ENCODE assay signal across 18 mouse cellular contexts in genomic region chr4:125289709-125290108, GRCm38 (mm10).
DNase-seq lines count a peak whose midpoint lies in the region; ATAC-seq lines count a peak whose summit lies in the region.
"Had no signal": no experiment of that assay in that cellular context is flagged by ENCODE, and none has a peak within 500 bp of the region (broad histone marks: within the 10 kb centered on the region; RNA-seq: fewer than 3 reads in every experiment).

No protein-coding gene starts in this region.

- no peaks in the 10 kb centered on the region for H3K36me3 ChIP-seq in forebrain, embryonic 10.5 days (replicated peaks)
- no peaks in the 10 kb centered on the region for H3K36me3 ChIP-seq in forebrain, embryonic 11.5 days (ENCODE audit: control insufficient read depth, insufficient read depth, low read length)
- H3K36me3 ChIP-seq in midbrain, embryonic 15.5 days (replicated peaks) = no peaks in the 10 kb centered on the region
- H3K36me3 ChIP-seq in liver, embryonic 11.5 days (ENCODE audit: control insufficient read depth, insufficient read depth, low read length) = no peaks in the 10 kb centered on the region
- H3K36me3 ChIP-seq in heart, embryonic 10.5 days = no peaks in the 10 kb centered on the region
- H3K36me3 ChIP-seq: embryonic facial prominence, embryonic 12.5 days; intestine, embryonic 15.5 days; limb, embryonic 10.5 days; liver, embryonic 12.5 days; lung, embryonic 15.5 days had no signal

- DNase-seq in forebrain, embryonic 10.5 days (ENCODE audit: extremely low spot score, low spot score) = no peak
- no peak for DNase-seq in forebrain, embryonic 11.5 days (ENCODE audit: low spot score)
- DNase-seq in retina, embryonic 14.5 days (ENCODE audit: low spot score) = peak; percentile 30
- no peak for DNase-seq in retina, postnatal 1 day
- DNase-seq in liver, embryonic 11.5 days (ENCODE audit: low spot score) = no peak
- DNase-seq in cerebellum, postnatal 25 days = no peak
- DNase-seq in heart, embryonic 10.5 days (ENCODE audit: low spot score) = no peak
- DNase-seq: adrenal gland, postnatal 10 days; cerebellum, adult 18-20 months; heart, postnatal 4 days; thymus, postnatal 14 days had no signal

- ATAC-seq in forebrain, embryonic 11.5 days (replicated peaks; ENCODE audit: low FRiP score) = no peak
- ATAC-seq in midbrain, embryonic 15.5 days (replicated peaks) = no peak
- ATAC-seq in liver, embryonic 11.5 days (replicated peaks; ENCODE audit: low FRiP score) = no peak
- ATAC-seq: CD4-positive, CD25-positive, alpha-beta regulatory T cell, adult 4 months; intestine, embryonic 15.5 days; liver, embryonic 12.5 days had no signal

- WGBS in forebrain, embryonic 10.5 days = 22% methylated on average over 1 of the region's 1 CpGs
- 25% methylated on average over 1 of the region's 1 CpGs for WGBS in forebrain, embryonic 11.5 days
- 16% methylated on average over 1 of the region's 1 CpGs for WGBS in midbrain, embryonic 15.5 days
- WGBS in liver, embryonic 11.5 days = 4% methylated on average over 1 of the region's 1 CpGs
- 6% methylated on average over 1 of the region's 1 CpGs for WGBS in heart, embryonic 10.5 days

- peaks cover 16% of the 10 kb centered on the region for H3K4me1 ChIP-seq in forebrain, embryonic 10.5 days
- H3K4me1 ChIP-seq in forebrain, embryonic 11.5 days (replicated peaks; ENCODE audit: control insufficient read depth, insufficient read depth, low read length) = peaks cover 5% of the 10 kb centered on the region; the same call in 1 of the 2 replicates
- peaks cover 18% of the 10 kb centered on the region for H3K4me1 ChIP-seq in midbrain, embryonic 15.5 days
- H3K4me1 ChIP-seq in liver, embryonic 11.5 days (replicated peaks; ENCODE audit: control insufficient read depth, insufficient read depth, low read length) = no peaks in the 10 kb centered on the region
- no peaks in the 10 kb centered on the region for H3K4me1 ChIP-seq in heart, embryonic 10.5 days
- H3K4me1 ChIP-seq: embryonic facial prominence, embryonic 12.5 days; intestine, embryonic 15.5 days; limb, embryonic 10.5 days; liver, embryonic 12.5 days; lung, embryonic 15.5 days had no signal

- no peak overlapping the region for H3K9ac ChIP-seq in forebrain, embryonic 11.5 days (ENCODE audit: low read length)
- no peak overlapping the region for H3K9ac ChIP-seq in midbrain, embryonic 15.5 days
- no peak overlapping the region for H3K9ac ChIP-seq in liver, embryonic 11.5 days (ENCODE audit: low read depth, low read length)
- H3K9ac ChIP-seq: embryonic facial prominence, embryonic 12.5 days; intestine, embryonic 15.5 days; liver, embryonic 12.5 days; lung, embryonic 15.5 days had no signal

- no peak overlapping the region for H3K4me2 ChIP-seq in forebrain, embryonic 11.5 days (ENCODE audit: low read depth, low read length, severe bottlenecking)
- H3K4me2 ChIP-seq in midbrain, embryonic 15.5 days = no peak overlapping the region
- H3K4me2 ChIP-seq in liver, embryonic 11.5 days = no peak overlapping the region
- H3K4me2 ChIP-seq: embryonic facial prominence, embryonic 12.5 days; intestine, embryonic 15.5 days; liver, embryonic 12.5 days; lung, embryonic 15.5 days had no signal

- H3K27me3 ChIP-seq in forebrain, embryonic 10.5 days (ENCODE audit: poor library complexity, severe bottlenecking) = peaks cover 27% of the 10 kb centered on the region
- no peaks in the 10 kb centered on the region for H3K27me3 ChIP-seq in forebrain, embryonic 11.5 days (ENCODE audit: control insufficient read depth, insufficient read depth, low read length)
- no peaks in the 10 kb centered on the region; the same call in 1 of the 2 replicates for H3K27me3 ChIP-seq in midbrain, embryonic 15.5 days (replicated peaks)
- H3K27me3 ChIP-seq in liver, embryonic 11.5 days (replicated peaks; ENCODE audit: control insufficient read depth, insufficient read depth, low read length) = no peaks in the 10 kb centered on the region
- peaks cover 7% of the 10 kb centered on the region; the same call in 1 of the 2 replicates for H3K27me3 ChIP-seq in heart, embryonic 10.5 days (ENCODE audit: insufficient read depth, poor library complexity, severe bottlenecking)
- H3K27me3 ChIP-seq: embryonic facial prominence, embryonic 12.5 days; intestine, embryonic 15.5 days; liver, embryonic 12.5 days; lung, embryonic 15.5 days had no signal

- H3K27ac ChIP-seq in forebrain, embryonic 10.5 days = 0 out of 2 replicates have a peak overlapping the region, but pooled peaks have one; percentile 20
- no peak overlapping the region for H3K27ac ChIP-seq in forebrain, embryonic 11.5 days (ENCODE audit: low read depth, low read length)
- H3K27ac ChIP-seq in midbrain, embryonic 15.5 days = peak overlapping the region; percentile 54
- no peak overlapping the region for H3K27ac ChIP-seq in liver, embryonic 11.5 days (ENCODE audit: low read depth, low read length)
- H3K27ac ChIP-seq in heart, embryonic 10.5 days = no peak overlapping the region
- H3K27ac ChIP-seq: embryonic facial prominence, embryonic 12.5 days; intestine, embryonic 15.5 days; limb, embryonic 10.5 days; liver, embryonic 12.5 days; lung, embryonic 15.5 days had no signal

- no peak overlapping the region for H3K4me3 ChIP-seq in forebrain, embryonic 10.5 days
- no peak overlapping the region for H3K4me3 ChIP-seq in forebrain, embryonic 11.5 days (ENCODE audit: low read depth, low read length)
- H3K4me3 ChIP-seq in midbrain, embryonic 15.5 days = no peak overlapping the region
- no peak overlapping the region for H3K4me3 ChIP-seq in liver, embryonic 11.5 days (ENCODE audit: low read depth, low read length)
- H3K4me3 ChIP-seq in heart, embryonic 10.5 days = no peak overlapping the region
- H3K4me3 ChIP-seq: embryonic facial prominence, embryonic 12.5 days; intestine, embryonic 15.5 days; limb, embryonic 10.5 days; liver, embryonic 12.5 days; lung, embryonic 15.5 days had no signal

- 0 out of 2 replicates have a peak, but pooled peaks cover 2% of the 10 kb centered on the region for H3K9me3 ChIP-seq in forebrain, embryonic 10.5 days
- H3K9me3 ChIP-seq in forebrain, embryonic 11.5 days (ENCODE audit: control insufficient read depth, low read length) = no peaks in the 10 kb centered on the region; the same call in 1 of the 2 replicates
- H3K9me3 ChIP-seq in midbrain, embryonic 15.5 days = no peaks in the 10 kb centered on the region
- no peaks in the 10 kb centered on the region for H3K9me3 ChIP-seq in liver, embryonic 11.5 days (ENCODE audit: control insufficient read depth, low read length)
- no peaks in the 10 kb centered on the region for H3K9me3 ChIP-seq in heart, embryonic 10.5 days
- H3K9me3 ChIP-seq: intestine, embryonic 15.5 days; limb, embryonic 10.5 days; liver, embryonic 12.5 days; lung, embryonic 15.5 days had no signal

Comparison
In these comparisons a context has a peak if more than half of its experiments do, and no peak if none do; other contexts are left out.
1. H3K27ac ChIP-seq: peak in forebrain, embryonic 10.5 days (single experiment) and midbrain, embryonic 15.5 days (single experiment); none in forebrain, embryonic 11.5 days (single experiment), liver, embryonic 11.5 days (single experiment) and heart, embryonic 10.5 days (single experiment).